Mouse (Mus musculus) ES-Bruce4 (cell line): Measurements from ENCODE around the gene Doc2b.

ENCODE experiments used
- CTCF ChIP-seq: IDR thresholded peaks from one replicate; pipeline ENCODE4 v1.8.1; 2011; ENCODE audit warnings: low read depth, low read length
- EP300 ChIP-seq: IDR thresholded peaks from 2 replicates; pipeline ENCODE4 v1.6.1; 2011; ENCODE audit warnings: low read depth, low read length; ENCODE audit not compliant: insufficient read depth
- POLR2A ChIP-seq: IDR thresholded peaks from one replicate; pipeline ENCODE4 v1.8.1; 2011; ENCODE audit warnings: low read length; ENCODE audit not compliant: insufficient read depth

DNA sequence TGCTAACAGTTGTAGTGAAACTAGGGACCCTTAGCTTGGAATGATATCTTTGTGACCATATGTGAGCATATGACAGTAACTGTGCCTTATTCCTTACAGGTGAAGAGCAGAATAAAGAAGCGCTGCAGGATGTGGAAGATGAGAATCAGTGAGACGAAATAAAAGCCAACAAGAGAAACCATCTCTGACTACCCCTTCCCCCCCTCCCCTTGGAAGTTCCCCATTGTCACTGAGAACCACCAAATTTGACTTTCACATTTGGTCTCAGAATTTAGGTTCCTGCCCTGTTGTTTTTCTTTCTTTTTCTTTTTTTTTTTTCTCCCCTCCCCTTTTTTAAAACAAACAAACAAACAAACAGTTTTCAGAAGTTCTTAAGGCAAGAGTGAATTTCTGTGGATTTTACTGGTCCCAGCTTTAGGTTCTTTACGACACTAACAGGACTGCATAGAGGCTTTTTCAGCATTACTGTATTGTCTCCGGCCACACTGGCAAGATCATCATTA is 31.3 kb downstream of the Doc2b start:
- TF ChIP-seq CTCF (no peak), POLR2A (no peak), EP300 (no peak)
